Mouse (Mus musculus) liver, adult 2 months (tissue): Measurements from ENCODE around the gene Tex19.1.

Experiments
- CTCF ChIP-seq: fragments of 200-500 bp; IDR thresholded peaks from 2 replicates; pipeline ENCODE4 v1.5.1; 2011; ENCODE audit warnings: low read depth, low read length, control low read depth
- POLR2A ChIP-seq: fragments of 200-500 bp; IDR thresholded peaks from 2 replicates; pipeline ENCODE4 v1.6.1; 2011; ENCODE audit warnings: low read length, control low read depth; ENCODE audit not compliant: insufficient read depth; ENCODE audit errors: extremely low read depth

- no peak for TF ChIP-seq CTCF
- TF ChIP-seq POLR2A, result no peak
These were observed 46.8 kb downstream of the Tex19.1 start for GRCm38 (mm10) chr11:121192742-121193141.
